16 mouse cellular contexts compared by ENCODE assay signal in genomic region chr4:132997469-132998237, GRCm38 (mm10). TPM values are rescaled to one million over a fixed set of nuclear protein-coding genes. Genes with fewer than 3 reads are reported as not detected.
DNase-seq lines count a peak whose midpoint lies in the region; ATAC-seq and TF ChIP-seq lines count a peak whose summit lies in the region.
"Had no signal": no experiment of that assay in that cellular context is flagged by ENCODE, and none has a peak within 500 bp of the region (broad histone marks: within the 10 kb centered on the region; RNA-seq: fewer than 3 reads in every experiment).

No protein-coding gene starts in this region.

- H3K4me3 ChIP-seq in heart, adult 2 months: no peak overlapping the region
- H3K4me3 ChIP-seq in liver, adult 2 months (ENCODE audit: insufficient read depth, low read depth, low read length): no peak overlapping the region
- H3K4me3 ChIP-seq in liver, embryonic 11.5 days (ENCODE audit: low read depth, low read length): no peak overlapping the region
- no peak overlapping the region for H3K4me3 ChIP-seq in MEL (ENCODE audit: control insufficient read depth in 1 of 2, insufficient read depth in 1 of 2, low read depth in 2 of 2, low read length in 2 of 2)
- H3K4me3 ChIP-seq: heart, embryonic 15.5 days; left cerebral cortex, adult 2 months; neural tube, embryonic 15.5 days had no signal

- H3K36me3 ChIP-seq in heart, adult 2 months (ENCODE audit: control insufficient read depth, insufficient read depth, low read length): no peaks in the 10 kb centered on the region
- H3K36me3 ChIP-seq in liver, adult 2 months (ENCODE audit: control insufficient read depth, insufficient read depth, low read length): no peaks in the 10 kb centered on the region
- no peaks in the 10 kb centered on the region for H3K36me3 ChIP-seq in liver, embryonic 11.5 days (ENCODE audit: control insufficient read depth, insufficient read depth, low read length)
- H3K36me3 ChIP-seq in MEL (ENCODE audit: control insufficient read depth in 1 of 2, insufficient read depth in 2 of 2, low read length in 2 of 2): no peaks in the 10 kb centered on the region
- H3K36me3 ChIP-seq: heart, embryonic 15.5 days; neural tube, embryonic 15.5 days had no signal

- no peak for TF ChIP-seq POLR2A in heart, adult 2 months (IDR thresholded peaks at IDR 0.05; ENCODE audit: insufficient read depth, low read depth, low read length)
- TF ChIP-seq POLR2A in liver, adult 2 months (IDR thresholded peaks at IDR 0.05; ENCODE audit: extremely low read depth, insufficient read depth, low read length): no peak
- no peak for TF ChIP-seq POLR2A in MEL (IDR thresholded peaks at IDR 0.05; ENCODE audit: control insufficient read depth in 1 of 2, insufficient read depth in 1 of 2, low read depth in 1 of 2, low read length in 2 of 2, poor library complexity in 1 of 2)

- peak; percentile 22 for TF ChIP-seq CTCF in heart, adult 2 months (IDR thresholded peaks at IDR 0.05)
- peak; percentile 54 for TF ChIP-seq CTCF in liver, adult 2 months (IDR thresholded peaks at IDR 0.05; ENCODE audit: low read depth, low read length)
- no peak for TF ChIP-seq CTCF in MEL (IDR thresholded peaks at IDR 0.05 in 2 of 3, conservative IDR thresholded peaks at IDR 0.05 in 1 of 3; ENCODE audit: control insufficient read depth in 1 of 3, insufficient read depth in 1 of 3, low read depth in 2 of 3, low read length in 3 of 3, poor library complexity in 1 of 3, severe bottlenecking in 1 of 3)

- H3K9me3 ChIP-seq in liver, embryonic 11.5 days (ENCODE audit: control insufficient read depth, low read length): no peaks in the 10 kb centered on the region
- H3K9me3 ChIP-seq in MEL (replicated peaks; ENCODE audit: insufficient read depth, low read length): no peaks in the 10 kb centered on the region
- H3K9me3 ChIP-seq: heart, embryonic 15.5 days; neural tube, embryonic 15.5 days had no signal

- H3K4me1 ChIP-seq in heart, adult 2 months (ENCODE audit: control insufficient read depth, insufficient read depth, low read length): no peaks in the 10 kb centered on the region; the same call in 1 of the 2 replicates
- no peaks in the 10 kb centered on the region for H3K4me1 ChIP-seq in liver, adult 2 months (ENCODE audit: control insufficient read depth, insufficient read depth, low read length)
- H3K4me1 ChIP-seq in liver, embryonic 11.5 days (replicated peaks; ENCODE audit: control insufficient read depth, insufficient read depth, low read length): 0 out of 2 replicates have a peak, but pooled peaks cover under 1% of the 10 kb centered on the region
- no peaks in the 10 kb centered on the region for H3K4me1 ChIP-seq in MEL (ENCODE audit: control insufficient read depth in 1 of 2, insufficient read depth in 2 of 2, low read length in 2 of 2)

- H3K9ac ChIP-seq in heart, adult 2 months (ENCODE audit: low read depth, low read length): no peak overlapping the region
- H3K9ac ChIP-seq in liver, adult 2 months (ENCODE audit: low read depth, low read length): no peak overlapping the region
- no peak overlapping the region for H3K9ac ChIP-seq in liver, embryonic 11.5 days (ENCODE audit: low read depth, low read length)
- no peak overlapping the region for H3K9ac ChIP-seq in MEL (ENCODE audit: control insufficient read depth, low read depth, low read length, poor library complexity, severe bottlenecking)
- H3K9ac ChIP-seq: heart, embryonic 15.5 days; hindbrain, embryonic 14.5 days; neural tube, embryonic 15.5 days had no signal

- no peaks in the 10 kb centered on the region for H3K79me2 ChIP-seq in heart, adult 2 months (replicated peaks; ENCODE audit: control insufficient read depth, insufficient read depth, low read length)
- no peaks in the 10 kb centered on the region for H3K79me2 ChIP-seq in liver, adult 2 months (ENCODE audit: control insufficient read depth, insufficient read depth, low read length)
- no peaks in the 10 kb centered on the region for H3K79me2 ChIP-seq in MEL (ENCODE audit: control insufficient read depth, insufficient read depth, low read length, poor library complexity)

- DNase-seq in heart, adult 2 months: no peak
- no peak for DNase-seq in heart, postnatal 10 days
- DNase-seq in liver, adult 2 months (ENCODE audit: extremely low read depth, low read depth, low spot score): peak; percentile 33
- no peak for DNase-seq in liver, embryonic 11.5 days (ENCODE audit: low spot score)
- peak; percentile 36 for DNase-seq in MEL (ENCODE audit: low read depth, low spot score)
- no peak for DNase-seq in frontal cortex, postnatal 25 days (ENCODE audit: low spot score in 2 of 2)
- no peak for DNase-seq in retina, postnatal 1 day
- DNase-seq: cerebellum, adult 18-20 months; gastrocnemius, postnatal 25 days had no signal

- WGBS in heart, adult 2 months: 51% methylated on average over 14 of the region's 14 CpGs
- WGBS in liver, adult 2 months: 47% methylated on average over 14 of the region's 14 CpGs
- 44% methylated on average over 14 of the region's 14 CpGs for WGBS in liver, embryonic 11.5 days

- no peaks in the 10 kb centered on the region for H3K27me3 ChIP-seq in heart, adult 2 months (ENCODE audit: control insufficient read depth, insufficient read depth, low read length)
- H3K27me3 ChIP-seq in liver, adult 2 months (ENCODE audit: control insufficient read depth, insufficient read depth, low read length): no peaks in the 10 kb centered on the region
- no peaks in the 10 kb centered on the region for H3K27me3 ChIP-seq in liver, embryonic 11.5 days (replicated peaks; ENCODE audit: control insufficient read depth, insufficient read depth, low read length)
- peaks cover 0 to 3% of the 10 kb centered on the region in 2 experiments; a peak in 3 of 4 replicates for H3K27me3 ChIP-seq in MEL (ENCODE audit: control insufficient read depth in 1 of 2, insufficient read depth in 2 of 2, low read length in 2 of 2)
- H3K27me3 ChIP-seq: heart, embryonic 15.5 days; neural tube, embryonic 15.5 days had no signal

- TF ChIP-seq RAD21 in MEL (IDR thresholded peaks at IDR 0.05; ENCODE audit: low read depth, low read length): no peak

- H3K4me2 ChIP-seq in liver, embryonic 11.5 days: no peak overlapping the region
- H3K4me2 ChIP-seq: heart, embryonic 15.5 days; hindbrain, embryonic 14.5 days; neural tube, embryonic 15.5 days had no signal

- TF ChIP-seq EP300 in heart, adult 2 months (IDR thresholded peaks at IDR 0.05; ENCODE audit: insufficient read depth, low read depth, low read length): no peak
- TF ChIP-seq EP300 in MEL (IDR thresholded peaks at IDR 0.05; ENCODE audit: low read depth in 1 of 2, low read length in 2 of 2): no peak

- H3K27ac ChIP-seq in heart, adult 2 months: no peak overlapping the region
- no peak overlapping the region for H3K27ac ChIP-seq in liver, adult 2 months (replicated peaks; ENCODE audit: insufficient read depth, low read depth, low read length)
- no peak overlapping the region for H3K27ac ChIP-seq in liver, embryonic 11.5 days (ENCODE audit: low read depth, low read length)
- no peak overlapping the region for H3K27ac ChIP-seq in MEL (ENCODE audit: control insufficient read depth, low read depth, low read length)
- H3K27ac ChIP-seq: heart, embryonic 15.5 days; hindbrain, embryonic 14.5 days; left cerebral cortex, adult 2 months; macrophage; neural tube, embryonic 15.5 days had no signal

- intact Hi-C loops in heart, adult 2 months (cut with DNase I): no loop called here
- intact Hi-C loops in heart, postnatal 10 days (cut with DNase I): no loop called here

- ATAC-seq in liver, embryonic 11.5 days (replicated peaks; ENCODE audit: low FRiP score): no peak
- ATAC-seq in megakaryocyte progenitor cell, adult 5-6 weeks (replicated peaks; ENCODE audit: poor library complexity): peak; percentile 29; the same call in 1 of the 2 replicates
- ATAC-seq: forebrain, embryonic 16.5 days had no signal

TF ChIP-seq in MEL, 35 proteins besides CTCF, POLR2A, EP300 and RAD21 (continues in another document):
- TF ChIP-seq KAT2A (conservative IDR thresholded peaks at IDR 0.05; ENCODE audit: low read depth, low read length): no peak
- no peak for TF ChIP-seq USF2 (IDR thresholded peaks at IDR 0.05; ENCODE audit: borderline replicate concordance in 1 of 2, insufficient read depth in 1 of 2, low read depth in 1 of 2, low read length in 2 of 2)
- no peak for TF ChIP-seq RCOR1 (IDR thresholded peaks at IDR 0.05; ENCODE audit: low read depth, low read length)
- TF ChIP-seq NELFE (IDR thresholded peaks at IDR 0.05; ENCODE audit: low read depth, low read length): no peak
- TF ChIP-seq ETS1 (IDR thresholded peaks at IDR 0.05; ENCODE audit: low read depth, low read length): no peak
- TF ChIP-seq GATA1 (IDR thresholded peaks at IDR 0.05; ENCODE audit: low read depth, low read length): no peak
- TF ChIP-seq TAL1 (IDR thresholded peaks at IDR 0.05; ENCODE audit: low read length): no peak
- no peak for TF ChIP-seq POLR2AphosphoS2 (IDR thresholded peaks at IDR 0.05; ENCODE audit: low read length)
- TF ChIP-seq MAFK (IDR thresholded peaks at IDR 0.05; ENCODE audit: borderline replicate concordance, low read depth, low read length): no peak
- TF ChIP-seq ZC3H11A (IDR thresholded peaks at IDR 0.05; ENCODE audit: low read depth, low read length): no peak
- TF ChIP-seq ZKSCAN1 (IDR thresholded peaks at IDR 0.05; ENCODE audit: low read depth, low read length): no peak

RNA-seq across cellular contexts. Expression of gene Ahdc1, which starts 13.4 kb away (rescaled TPM):
- 10 to 100 TPM; 42.6 to 50.9 TPM for total RNA-seq in heart, adult 2 months (2021)
- 19.5 and 21.8 TPM in 2 replicates for polyA plus RNA-seq in heart, adult 2 months (2012; rRNA removed)
- 10 to 100 TPM; 54.0 to 63.0 TPM for total RNA-seq in heart, postnatal 10 days (2021)
- total RNA-seq in liver, adult 2 months (2014; rRNA removed): 2.4 and 4.1 TPM in 2 replicates
- polyA plus RNA-seq in liver, adult 2 months (2012; rRNA removed): 8.7 and 8.8 TPM in 2 replicates
- polyA plus RNA-seq in liver, embryonic 11.5 days (2014; fragmentation: Nextera tagmentation; extraction: Ambion mirVana): 5.1 and 6.1 TPM in 2 replicates
- 2.5 and 2.9 TPM in 2 replicates for total RNA-seq in MEL (2012; rRNA removed)
- polyA plus RNA-seq in MEL (2012; ENCODE audit: insufficient read depth in 1 of 2, insufficient read length in 2 of 2, low read depth in 1 of 2, low replicate concordance in 2 of 2, missing spikeins in 1 of 2): 1 to 10 TPM in 1 of 2 experiments, not detected in 1; 8.8 TPM
- 4.1 and 5.3 TPM in 2 replicates for total RNA-seq in megakaryocyte progenitor cell, adult 5-6 weeks (2015)
- total RNA-seq in megakaryocyte progenitor cell, adult 5-6 weeks (2017): 0.81 and 3.8 TPM in 2 replicates

RNA-seq across cellular contexts. Expression of gene Fgr, which starts 23.8 kb away (rescaled TPM):
- total RNA-seq in heart, adult 2 months (2021): under 1 TPM; 0.43 to 0.47 TPM
- 0.73 and 1.7 TPM in 2 replicates for polyA plus RNA-seq in heart, adult 2 months (2012; rRNA removed)
- total RNA-seq in heart, postnatal 10 days (2021): under 1 TPM; 0.19 to 0.40 TPM
- 1.2 and 1.3 TPM in 2 replicates for total RNA-seq in liver, adult 2 months (2014; rRNA removed)
- polyA plus RNA-seq in liver, adult 2 months (2012; rRNA removed): 0.86 and 1.6 TPM in 2 replicates
- polyA plus RNA-seq in liver, embryonic 11.5 days (2014; fragmentation: Nextera tagmentation; extraction: Ambion mirVana): 0.23 and 0.73 TPM in 2 replicates
- not detected in 2 replicates for total RNA-seq in MEL (2012; rRNA removed)
- not detected for polyA plus RNA-seq in MEL (2012; ENCODE audit: insufficient read depth in 1 of 2, insufficient read length in 2 of 2, low read depth in 1 of 2, low replicate concordance in 2 of 2, missing spikeins in 1 of 2)
- total RNA-seq in megakaryocyte progenitor cell, adult 5-6 weeks (2015): 3.2 and 3.4 TPM in 2 replicates
- 2.5 and 3.0 TPM in 2 replicates for total RNA-seq in megakaryocyte progenitor cell, adult 5-6 weeks (2017)
- polyA plus RNA-seq: forebrain, embryonic 16.5 days had no signal

Comparison
In these comparisons a context has a peak if more than half of its experiments do, and no peak if none do; other contexts are left out.
1. DNase-seq: peak in liver, adult 2 months (single experiment) and MEL (single experiment); none in heart, adult 2 months (0 of 2), heart, postnatal 10 days (0 of 2), liver, embryonic 11.5 days (single experiment), frontal cortex, postnatal 25 days (0 of 2) and retina, postnatal 1 day (single experiment).
2. CTCF ChIP-seq: peak in heart, adult 2 months (single experiment) and liver, adult 2 months (single experiment); none in MEL (0 of 3).